ENCODE assay signal across 9 mouse cellular contexts in the genomic region with DNA sequence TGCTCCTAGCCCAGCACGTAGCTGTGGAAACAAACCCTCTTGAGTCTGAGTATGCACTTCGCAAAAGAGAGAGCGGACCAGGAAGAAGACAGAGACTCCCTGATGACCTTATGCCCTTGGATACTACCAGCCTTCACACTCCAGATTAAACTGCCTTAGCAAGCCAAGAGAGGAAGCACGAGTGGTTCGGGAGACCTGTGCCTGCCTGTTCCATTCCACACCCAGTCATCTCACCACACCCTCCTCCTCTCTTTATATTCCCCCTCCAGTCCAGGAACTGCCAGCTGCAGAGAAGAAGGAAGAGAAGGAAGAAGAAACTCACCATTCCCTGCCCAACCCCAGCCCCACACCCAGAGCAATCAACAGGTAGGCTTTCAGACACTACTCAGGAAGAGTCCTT. TPM values are rescaled to one million over a fixed set of nuclear protein-coding genes. Genes with fewer than 3 reads are reported as not detected.
A peak's percentile ranks its signal among the peaks of the same experiment; 100 is the strongest.
DNase-seq lines count a peak whose midpoint lies in the region; ATAC-seq and TF ChIP-seq lines count a peak whose summit lies in the region.
"Had no signal": no experiment of that assay in that cellular context is flagged by ENCODE, and none has a peak within 500 bp of the region (broad histone marks: within the 10 kb centered on the region; RNA-seq: fewer than 3 reads in every experiment).

A gene (plus strand): TSS at position 221 of the 400 bp plus-strand sequence.

- DNase-seq in heart, postnatal 25 days (ENCODE audit: low spot score) = no peak
- DNase-seq in ES-E14 (ENCODE audit: low read depth, low spot score) = peak; percentile 41
- DNase-seq in hindbrain, embryonic 14.5 days (ENCODE audit: low spot score) = no peak
- DNase-seq in ovary, postnatal 36 days (ENCODE audit: low spot score) = no peak
- DNase-seq in right cerebral cortex, postnatal 4 days = no peak

- in situ Hi-C loops in ES-E14 (cut with MboI; ENCODE audit: low sequenced_read_pairs in 2 of 2, unreplicated experiment in 2 of 2) = no loop called here

- peaks cover 23% of the 10 kb centered on the region for H3K4me1 ChIP-seq in heart, embryonic 12.5 days (replicated peaks)
- peaks cover 2 to 7% of the 10 kb centered on the region in 2 experiments; a peak in 2 of 4 replicates for H3K4me1 ChIP-seq in ES-E14 (ENCODE audit: control insufficient read depth in 2 of 2, insufficient read depth in 2 of 2, low read length in 2 of 2, poor library complexity in 1 of 2)
- H3K4me1 ChIP-seq in hindbrain, embryonic 14.5 days (replicated peaks; ENCODE audit: control insufficient read depth, insufficient read depth, low read length) = peaks cover 9% of the 10 kb centered on the region; the same call in 1 of the 2 replicates
- H3K4me1 ChIP-seq in limb, embryonic 15.5 days = peaks cover 16% of the 10 kb centered on the region

- ATAC-seq in heart, embryonic 12.5 days (ENCODE audit: insufficient number of reproducible peaks, low FRiP score) = no peak
- no peak for ATAC-seq in hindbrain, embryonic 14.5 days (ENCODE audit: low FRiP score)
- ATAC-seq in limb, embryonic 15.5 days (ENCODE audit: insufficient number of reproducible peaks, low FRiP score, low TSS enrichment, low read depth) = no peak
- ATAC-seq in granulocyte monocyte progenitor cell, adult 5-6 weeks (replicated peaks; ENCODE audit: poor library complexity, severe bottlenecking) = no peak

- no peaks in the 10 kb centered on the region for H3K9me3 ChIP-seq in heart, embryonic 12.5 days (replicated peaks)
- no peaks in the 10 kb centered on the region for H3K9me3 ChIP-seq in ES-E14 (ENCODE audit: control insufficient read depth, insufficient read depth, low read depth, low read length)
- H3K9me3 ChIP-seq in hindbrain, embryonic 14.5 days (ENCODE audit: control insufficient read depth, low read length) = no peaks in the 10 kb centered on the region
- no peaks in the 10 kb centered on the region for H3K9me3 ChIP-seq in limb, embryonic 15.5 days
- H3K9me3 ChIP-seq: G1E had no signal

- H3K36me3 ChIP-seq in heart, embryonic 12.5 days = no peaks in the 10 kb centered on the region
- no peaks in the 10 kb centered on the region; the same call in 1 of the 2 replicates for H3K36me3 ChIP-seq in ES-E14 (ENCODE audit: control insufficient read depth, insufficient read depth, low read length, poor library complexity, severe bottlenecking)
- no peaks in the 10 kb centered on the region for H3K36me3 ChIP-seq in hindbrain, embryonic 14.5 days (replicated peaks; ENCODE audit: control insufficient read depth, insufficient read depth)
- no peaks in the 10 kb centered on the region for H3K36me3 ChIP-seq in limb, embryonic 15.5 days
- H3K36me3 ChIP-seq: G1E had no signal

- H3K4me3 ChIP-seq in heart, embryonic 12.5 days = peak within 1 kb of the TSS; percentile 14; the same call in 1 of the 2 replicates
- H3K4me3 ChIP-seq in ES-E14 (ENCODE audit: insufficient read depth in 1 of 2, low read depth in 1 of 2, low read length in 2 of 2, poor library complexity in 1 of 2, severe bottlenecking in 1 of 2) = peak within 1 kb of the TSS; percentile 64 to 73
- peak within 1 kb of the TSS; percentile 42 for H3K4me3 ChIP-seq in hindbrain, embryonic 14.5 days (replicated peaks; ENCODE audit: low read length)
- peak within 1 kb of the TSS; percentile 28 for H3K4me3 ChIP-seq in limb, embryonic 15.5 days

- no peak within 1 kb of the TSS for H3K27ac ChIP-seq in heart, embryonic 12.5 days (ENCODE audit: poor library complexity, severe bottlenecking)
- H3K27ac ChIP-seq in ES-E14 (ENCODE audit: insufficient read depth, low read depth, low read length, poor library complexity, severe bottlenecking) = no peak within 1 kb of the TSS
- H3K27ac ChIP-seq in hindbrain, embryonic 14.5 days = peak within 1 kb of the TSS; percentile 55; the same call in 1 of the 2 replicates
- H3K27ac ChIP-seq in limb, embryonic 15.5 days = no peak within 1 kb of the TSS

- H3K9ac ChIP-seq in heart, embryonic 12.5 days = no peak within 1 kb of the TSS
- H3K9ac ChIP-seq in ES-E14 (ENCODE audit: insufficient read depth, low read depth, low read length, poor library complexity, severe bottlenecking) = peak within 1 kb of the TSS; percentile 63
- H3K9ac ChIP-seq in hindbrain, embryonic 14.5 days = peak within 1 kb of the TSS; percentile 72
- H3K9ac ChIP-seq in limb, embryonic 15.5 days = no peak within 1 kb of the TSS

- intact Hi-C loops in heart, postnatal 25 days (cut with DNase I) = loop anchor here (5.0 kb wide), 1 partner anchor 185 kb away; a partner anchor contains a TSS

- 43% methylated on average over 5 of the region's 5 CpGs for WGBS in heart, embryonic 12.5 days
- WGBS in hindbrain, embryonic 14.5 days = 64% methylated on average over 5 of the region's 5 CpGs
- WGBS in limb, embryonic 15.5 days = 59% methylated on average over 5 of the region's 5 CpGs

- H3K27me3 ChIP-seq in heart, embryonic 12.5 days (replicated peaks) = peaks cover 43% of the 10 kb centered on the region
- peaks cover 20% of the 10 kb centered on the region for H3K27me3 ChIP-seq in hindbrain, embryonic 14.5 days (ENCODE audit: control insufficient read depth, insufficient read depth, low read length)
- H3K27me3 ChIP-seq in limb, embryonic 15.5 days = peaks cover 20% of the 10 kb centered on the region

- peak within 1 kb of the TSS; percentile 38 for H3K4me2 ChIP-seq in heart, embryonic 12.5 days
- H3K4me2 ChIP-seq in hindbrain, embryonic 14.5 days (replicated peaks) = peak within 1 kb of the TSS; percentile 60
- H3K4me2 ChIP-seq in limb, embryonic 15.5 days = peak within 1 kb of the TSS; percentile 38

TF ChIP-seq in ES-E14, 5 proteins besides CTCF, POLR2A, EP300 and RAD21:
- TF ChIP-seq MAFK (IDR thresholded peaks at IDR 0.05; ENCODE audit: insufficient read depth, low read depth, low read length) (no peak), HCFC1 (IDR thresholded peaks at IDR 0.05; ENCODE audit: borderline replicate concordance, insufficient read depth, low read length) (no peak), ZC3H11A (IDR thresholded peaks at IDR 0.05; ENCODE audit: borderline replicate concordance, low read depth, low read length) (no peak), CHD2 (IDR thresholded peaks at IDR 0.05; ENCODE audit: low read depth, low read length) (no peak), ZNF384 (IDR thresholded peaks at IDR 0.05; ENCODE audit: low read depth, low read length) (no peak)

RNA-seq across cellular contexts. Expression of the gene that starts here (rescaled TPM):
- polyA plus RNA-seq in heart, embryonic 12.5 days (2016; fragmentation: Nextera tagmentation; extraction: Ambion mirVana) = 0.42 TPM in 1 of 2 replicates, not detected in the other
- 1 to 10 TPM; 1.3 to 2.4 TPM for total RNA-seq in heart, postnatal 25 days (2021)
- 8.3 and 11.3 TPM in 2 replicates for total RNA-seq in ES-E14 (2012; rRNA removed)
- 90.5 and 103 TPM in 2 replicates for polyA plus RNA-seq in hindbrain, embryonic 14.5 days (2014; fragmentation: Nextera tagmentation; extraction: Ambion mirVana)
- 40.0 and 40.1 TPM in 2 replicates for polyA plus RNA-seq in limb, embryonic 15.5 days (2015; fragmentation: Nextera tagmentation; extraction: Ambion mirVana)
- not detected in 2 replicates for total RNA-seq in granulocyte monocyte progenitor cell, adult 5-6 weeks (2014; fragmentation: Nextera tagmentation)
- not detected in 2 replicates for total RNA-seq in granulocyte monocyte progenitor cell, adult 5-6 weeks (2017)
- polyA plus RNA-seq: G1E had no signal

Comparison
In these comparisons a context has a peak if more than half of its experiments do, and no peak if none do; other contexts are left out.
1. RNA of the gene that starts here (polyA plus RNA-seq): 90.5 to 103 TPM in hindbrain, embryonic 14.5 days and 40.0 to 40.1 TPM in limb, embryonic 15.5 days; 0.42 TPM in heart, embryonic 12.5 days; every median in the first group is over 10 times any median in the second.
2. H3K4me3 ChIP-seq: peak in every context shown above with its lines; median percentile 68 in ES-E14; 42 in hindbrain, embryonic 14.5 days; 28 in limb, embryonic 15.5 days; 14 in heart, embryonic 12.5 days.
3. H3K9ac ChIP-seq: peak in ES-E14 (single experiment) and hindbrain, embryonic 14.5 days (single experiment); none in heart, embryonic 12.5 days (single experiment) and limb, embryonic 15.5 days (single experiment).
4. Peak in every context shown above with its lines, with median percentiles within 50 percentile points of each other: H3K4me2 ChIP-seq.